Mouse (Mus musculus): ENCODE measurements around the gene Rps6ka5.

DNA sequence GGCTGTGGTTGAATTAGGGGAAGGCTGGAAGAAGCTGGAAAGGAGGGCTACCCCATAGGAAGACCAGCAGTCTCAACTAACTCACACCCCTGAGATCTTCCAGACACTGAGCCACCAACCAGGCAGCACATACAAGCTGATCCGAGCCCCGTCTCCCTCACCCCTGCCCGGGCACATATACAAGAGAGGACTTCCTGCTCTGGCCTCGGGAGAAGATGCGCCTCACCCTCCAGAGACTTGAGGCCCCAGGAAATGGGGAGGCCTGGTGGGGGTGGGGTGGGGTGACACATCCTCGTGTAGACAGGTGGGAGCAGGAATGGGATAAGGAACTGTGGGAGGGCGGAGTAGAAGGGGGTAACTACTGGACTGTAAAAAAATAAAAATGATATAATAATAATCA, 45.0 kb downstream of the Rps6ka5 start:
- TF ChIP-seq MYOD1 (IDR thresholded peaks at IDR 0.05; ENCODE audit: control insufficient read depth in 1 of 3, insufficient read length in 2 of 3, low read depth in 2 of 3), result no peak
- no peak for TF ChIP-seq POLR2A (IDR thresholded peaks at IDR 0.05; ENCODE audit: insufficient read length, low read depth)
